Mouse (Mus musculus) kidney, adult 18-20 months (tissue): ENCODE measurements around the gene Erg.

Source experiments
- DNase-seq: peaks from one replicate; pipeline ENCODE4 v3.0.0; 2021

The Erg gene

DNA sequence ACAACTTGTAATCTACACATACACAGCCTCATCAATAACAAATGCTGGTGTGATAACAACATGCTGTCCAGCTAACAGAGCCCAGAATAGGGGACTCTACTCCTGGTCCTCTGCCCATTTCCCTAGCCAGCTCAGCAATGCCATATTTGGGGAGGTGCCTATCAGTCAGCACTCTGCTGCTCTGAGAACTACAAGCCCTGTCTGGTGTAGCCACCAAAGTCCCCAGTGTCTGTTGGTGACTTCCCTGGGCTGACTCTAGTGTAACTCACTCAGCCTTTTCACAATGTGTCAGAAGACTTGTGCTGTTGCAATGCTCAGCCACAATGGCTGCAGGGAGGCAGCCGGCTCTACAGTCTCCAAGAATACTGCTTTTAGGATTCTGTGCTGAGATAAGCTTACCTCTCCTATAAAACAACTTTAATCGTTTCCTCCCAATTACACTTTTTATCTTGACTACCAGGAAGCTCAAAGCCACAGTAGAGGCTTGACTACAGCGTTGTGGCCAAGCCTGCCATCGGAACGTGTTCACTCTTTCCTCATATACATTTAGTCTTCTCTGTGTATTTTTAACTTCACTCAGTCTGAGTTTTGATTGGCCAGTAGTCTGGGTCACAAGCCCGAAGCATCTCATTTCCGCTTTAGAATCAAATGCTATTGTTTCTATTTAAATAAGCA lies 201.0 kb downstream of the Erg start:
- no peak for DNase-seq

DNA sequence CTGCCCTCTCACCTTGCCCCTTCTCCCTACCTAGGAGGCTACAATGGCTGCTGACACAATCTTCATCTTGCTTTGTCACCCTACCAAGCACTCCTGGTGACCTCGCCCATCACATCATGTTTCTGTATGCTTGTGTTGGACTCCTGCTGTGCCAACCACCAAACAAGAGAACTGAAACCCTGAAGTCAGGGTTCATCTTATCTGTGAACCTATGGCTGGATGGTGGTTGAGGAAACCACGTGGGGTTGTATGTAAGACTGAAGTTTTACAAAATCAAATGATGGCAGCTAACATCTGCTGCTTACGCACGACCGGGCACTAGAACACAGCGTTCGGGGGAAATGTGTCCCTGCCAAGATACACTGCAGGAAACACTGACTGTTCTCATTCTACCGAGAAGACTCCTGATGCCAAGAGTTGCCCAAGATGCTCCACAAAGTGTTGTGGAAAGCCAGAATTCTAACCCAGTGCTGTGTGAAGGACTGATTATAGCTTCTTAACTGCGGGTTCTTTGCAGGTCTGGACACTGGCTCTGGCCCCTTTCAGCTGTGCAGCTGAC lies 201.7 kb downstream of the Erg start:
- DNase-seq = no peak

DNA sequence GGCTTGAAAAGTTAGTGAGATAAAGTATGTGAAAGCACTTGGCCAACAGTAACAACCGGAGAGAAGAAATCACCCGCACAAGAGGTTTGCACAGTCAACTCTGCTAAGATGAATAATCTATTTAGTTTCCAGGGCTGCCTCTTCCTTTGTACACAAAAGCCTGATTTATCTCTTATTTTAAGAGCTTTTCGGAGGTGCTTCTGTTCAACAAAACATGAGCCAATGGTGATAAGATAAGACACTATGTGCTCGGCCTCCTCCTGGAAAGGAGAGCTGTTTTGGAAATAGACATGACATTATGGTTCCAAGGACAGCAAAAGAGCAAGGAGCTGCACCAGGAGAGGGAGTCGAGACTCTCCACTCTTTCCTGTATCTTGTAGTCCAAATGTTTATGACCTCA lies 204.1 kb downstream of the Erg start:
- no peak for DNase-seq

DNA sequence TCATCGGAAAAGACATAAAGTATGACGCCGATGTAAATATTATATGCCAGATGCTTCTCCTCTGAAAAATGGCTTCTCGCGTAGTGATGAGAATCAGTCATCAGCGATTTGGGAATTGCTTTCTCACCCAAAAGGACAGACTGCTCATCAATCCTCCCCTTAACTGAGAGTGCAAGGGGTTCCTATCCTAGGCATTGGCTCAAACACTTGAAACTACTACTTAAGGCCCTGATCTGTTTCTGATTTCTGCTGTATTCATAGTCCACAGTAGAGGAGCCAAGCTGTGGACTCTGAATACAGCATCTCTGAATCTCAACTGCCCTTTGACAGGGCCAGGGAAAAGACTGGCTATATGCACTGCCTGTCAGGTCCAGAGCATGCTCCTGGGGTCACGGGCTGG lies 209.6 kb downstream of the Erg start:
- DNase-seq = no peak

DNA sequence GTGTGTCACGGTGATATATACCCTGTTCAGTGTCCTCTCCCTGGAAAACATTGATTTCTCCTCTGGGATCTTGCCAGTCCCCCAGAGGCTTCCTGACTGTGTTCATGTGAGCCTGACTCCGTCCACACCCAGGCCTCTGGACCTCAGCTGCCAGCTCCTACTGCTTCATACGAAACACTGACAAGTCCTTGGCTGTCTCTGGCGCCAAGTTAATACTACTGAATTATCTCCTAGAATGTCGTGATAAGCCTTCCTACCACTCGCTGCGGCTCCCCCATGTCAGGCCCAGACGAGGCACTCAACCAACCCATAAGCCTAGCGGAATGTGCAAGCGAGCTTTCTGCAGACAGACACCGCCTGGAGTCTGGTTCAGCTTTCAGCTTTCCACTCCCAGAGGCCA lies 210.0 kb downstream of the Erg start:
- DNase-seq = no peak

DNA sequence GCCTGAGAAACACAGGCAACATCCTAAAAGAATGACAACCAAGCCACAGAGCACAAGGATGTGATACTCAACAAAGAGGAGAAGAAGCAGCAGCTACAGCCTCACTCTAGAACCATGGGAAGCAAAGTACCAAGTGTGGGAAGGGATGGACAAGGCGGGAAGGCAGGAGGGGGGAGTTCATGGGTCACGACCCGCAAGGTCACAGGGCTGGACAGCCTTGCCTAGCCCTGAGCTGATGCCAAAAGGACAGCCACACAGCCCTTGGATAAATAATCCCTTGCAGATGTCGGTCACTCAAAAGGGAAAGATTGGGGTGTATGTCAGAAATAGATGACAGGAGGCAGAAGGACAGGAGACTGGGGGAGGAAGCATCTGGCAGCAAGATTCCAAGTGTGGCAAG lies 211.7 kb downstream of the Erg start:
- no peak for DNase-seq

DNA sequence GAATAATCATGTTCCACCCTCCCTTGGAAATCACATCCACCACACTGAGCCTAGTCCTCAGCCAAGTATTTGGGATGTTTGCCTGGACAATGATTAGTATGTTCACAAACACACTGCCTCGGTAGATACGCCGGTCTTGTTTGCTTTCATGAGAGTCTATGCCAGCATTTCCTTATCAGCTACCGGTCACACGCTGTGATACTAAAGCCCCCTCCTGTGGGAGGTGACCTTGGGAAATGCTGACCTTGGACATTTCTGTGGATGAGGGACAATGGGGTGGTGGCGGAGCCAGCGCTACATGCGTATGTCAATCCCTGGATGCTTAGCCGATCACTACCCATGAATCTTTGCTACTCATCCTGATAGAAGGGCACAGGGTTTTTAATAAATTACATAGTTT lies 213.4 kb downstream of the Erg start:
- DNase-seq = no peak

DNA sequence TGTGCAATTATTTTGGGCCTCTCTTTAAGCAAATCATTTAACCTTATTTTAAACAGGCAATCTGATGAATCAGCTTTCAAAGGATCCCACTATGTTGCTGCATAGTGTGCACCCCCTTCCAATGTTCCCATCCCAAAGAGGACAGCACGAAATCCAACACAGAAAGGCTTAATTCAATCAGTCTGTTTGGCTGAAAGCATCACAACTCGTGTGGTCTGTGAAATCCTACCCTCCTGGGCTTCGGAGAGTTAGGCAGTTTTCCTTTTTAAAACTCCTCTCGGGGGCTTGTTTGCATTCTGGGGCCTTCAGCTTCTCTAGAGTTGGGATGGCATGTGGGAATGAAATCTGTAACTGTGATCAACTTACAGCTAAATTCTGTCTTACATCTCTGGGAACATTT lies 214.7 kb downstream of the Erg start:
- DNase-seq = no peak

DNA sequence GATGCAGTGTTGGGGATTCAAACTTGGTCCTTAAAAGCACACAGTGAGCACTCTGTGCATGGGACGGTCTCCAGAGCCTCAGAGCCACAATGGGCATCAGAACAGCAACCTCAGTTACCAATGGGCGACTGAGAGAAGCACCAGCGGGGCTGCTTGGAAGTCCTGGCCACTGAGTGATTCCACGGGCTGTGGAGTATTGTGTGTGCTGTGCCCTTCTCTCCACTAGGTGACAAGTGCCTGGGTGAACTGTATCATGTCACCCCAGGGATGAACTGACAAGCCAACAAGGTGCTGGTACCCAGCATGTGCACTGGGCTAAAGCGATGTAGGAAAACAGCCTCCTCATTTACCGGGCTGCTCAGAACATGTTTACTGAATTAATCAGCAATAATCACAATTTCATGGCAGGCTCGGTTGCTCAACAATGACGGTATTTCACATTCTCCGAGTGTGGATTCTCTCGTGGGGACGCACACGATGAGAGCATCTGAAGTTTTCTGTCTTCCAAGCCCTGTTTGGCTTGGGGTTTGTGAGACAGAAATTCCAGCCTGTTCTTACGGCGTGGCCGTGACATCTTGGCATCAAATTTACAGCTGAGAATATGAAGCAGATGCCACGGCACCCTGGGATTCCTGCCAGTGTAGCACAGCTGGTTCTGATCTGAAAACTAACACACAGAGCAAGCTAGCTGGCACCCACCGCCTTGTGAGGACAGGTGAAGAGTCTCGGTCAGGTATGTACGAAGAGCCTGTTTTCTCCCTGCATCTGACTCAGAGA lies 219.2 kb downstream of the Erg start:
- DNase-seq = no peak

DNA sequence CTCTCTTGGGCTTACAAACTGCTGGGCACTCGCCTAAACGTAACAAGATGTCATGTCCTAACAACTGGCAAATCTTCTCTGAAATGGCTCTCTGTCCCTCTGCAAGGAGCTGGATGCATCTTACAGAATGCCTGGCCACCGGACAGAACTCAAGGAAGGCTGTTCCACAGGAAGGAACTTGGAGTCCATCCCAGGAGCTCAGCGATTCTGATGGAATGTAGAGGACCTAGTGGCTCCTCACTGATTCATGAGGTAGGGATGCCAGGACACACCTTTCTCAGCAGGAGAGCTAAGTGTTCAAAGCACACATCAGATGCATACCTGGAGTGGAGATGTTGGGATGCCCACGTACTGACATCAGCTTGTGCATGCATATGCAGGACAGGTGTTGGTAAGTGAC lies 221.2 kb downstream of the Erg start:
- peak; percentile 24 for DNase-seq

DNA sequence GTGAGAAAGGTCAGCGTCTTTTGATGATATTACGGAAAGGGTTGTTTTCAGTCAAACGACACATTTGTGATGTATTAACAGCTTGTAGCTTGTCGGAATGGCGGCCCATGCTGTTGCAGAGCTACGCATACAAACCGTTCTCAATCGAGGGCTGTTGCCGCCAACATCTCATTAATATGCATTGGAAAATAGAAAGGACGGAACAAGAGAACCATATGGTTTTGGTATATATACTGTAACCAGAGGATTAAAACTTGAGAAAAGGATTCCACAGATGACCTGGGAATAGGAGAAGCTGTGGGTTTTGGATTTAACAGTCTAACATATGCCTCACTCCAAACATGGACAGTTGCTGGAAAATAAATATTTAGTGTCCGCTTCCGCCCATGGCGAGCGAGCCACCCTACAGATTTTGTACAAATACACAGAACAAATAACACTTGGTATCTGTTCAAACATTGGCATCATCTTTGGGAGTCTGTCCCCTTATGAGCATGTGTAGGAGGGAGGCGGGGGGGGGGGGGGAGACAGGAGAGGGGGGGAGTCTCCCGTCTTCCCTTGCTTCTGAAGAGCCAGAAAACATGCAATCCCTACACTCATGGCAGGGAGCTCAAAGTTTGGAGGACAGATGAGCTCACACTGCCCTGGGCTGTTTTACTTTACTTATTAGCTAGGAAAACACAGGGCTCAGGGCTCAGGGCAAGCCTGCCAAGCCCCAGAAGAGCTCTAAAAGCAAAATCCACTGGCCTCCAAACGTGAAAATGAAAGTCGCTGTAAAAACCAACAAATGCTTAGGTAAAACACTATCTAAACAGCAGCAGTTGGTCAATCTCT lies 222.5 kb downstream of the Erg start:
- no peak for DNase-seq

DNA sequence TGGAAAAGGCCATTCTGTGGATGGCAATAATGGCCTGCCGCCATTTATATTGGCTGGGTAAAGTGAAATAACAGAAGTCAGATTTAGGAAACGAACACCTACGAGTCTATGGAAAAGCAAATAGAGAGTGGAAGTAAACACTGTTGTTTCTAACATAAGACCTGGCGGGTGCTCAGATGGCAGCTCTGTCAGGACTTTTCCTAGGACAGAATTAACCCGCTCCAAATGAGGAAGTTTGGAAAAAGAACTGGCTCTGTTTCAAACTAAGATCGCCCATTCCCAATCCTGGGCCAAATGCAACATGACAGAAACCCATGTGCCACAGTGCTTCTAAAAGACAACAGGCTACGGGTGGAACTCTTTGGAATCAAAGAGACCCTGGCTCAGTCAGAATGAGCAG lies 224.4 kb downstream of the Erg start:
- DNase-seq = no peak

DNA sequence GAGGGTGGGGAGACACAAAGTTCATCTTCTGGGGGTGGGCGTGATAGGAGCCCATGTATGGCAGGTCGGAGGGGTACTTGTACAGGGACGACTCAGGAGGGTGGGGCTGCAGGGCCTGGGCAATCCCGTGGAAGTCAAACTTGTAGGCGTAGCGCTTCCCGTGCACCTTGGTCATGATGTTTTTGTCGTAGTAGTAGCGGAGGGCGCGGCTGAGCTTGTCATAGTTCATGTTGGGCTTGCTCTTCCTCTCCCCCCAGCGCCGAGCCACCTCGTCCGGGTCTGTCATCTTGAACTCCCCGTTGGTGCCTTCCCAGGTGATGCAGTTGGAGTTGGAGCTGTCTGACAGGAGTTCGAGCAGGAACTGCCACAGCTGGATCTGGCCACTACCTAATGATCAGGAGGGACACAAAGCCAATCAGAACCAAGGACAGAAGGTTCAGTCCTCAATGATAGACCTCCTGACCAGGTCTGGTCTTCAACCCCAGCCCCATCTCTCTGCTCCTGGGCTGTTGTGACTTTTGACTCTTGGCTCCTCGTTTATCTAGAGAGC lies 225.4 kb downstream of the Erg start:
- DNase-seq = no peak

DNA sequence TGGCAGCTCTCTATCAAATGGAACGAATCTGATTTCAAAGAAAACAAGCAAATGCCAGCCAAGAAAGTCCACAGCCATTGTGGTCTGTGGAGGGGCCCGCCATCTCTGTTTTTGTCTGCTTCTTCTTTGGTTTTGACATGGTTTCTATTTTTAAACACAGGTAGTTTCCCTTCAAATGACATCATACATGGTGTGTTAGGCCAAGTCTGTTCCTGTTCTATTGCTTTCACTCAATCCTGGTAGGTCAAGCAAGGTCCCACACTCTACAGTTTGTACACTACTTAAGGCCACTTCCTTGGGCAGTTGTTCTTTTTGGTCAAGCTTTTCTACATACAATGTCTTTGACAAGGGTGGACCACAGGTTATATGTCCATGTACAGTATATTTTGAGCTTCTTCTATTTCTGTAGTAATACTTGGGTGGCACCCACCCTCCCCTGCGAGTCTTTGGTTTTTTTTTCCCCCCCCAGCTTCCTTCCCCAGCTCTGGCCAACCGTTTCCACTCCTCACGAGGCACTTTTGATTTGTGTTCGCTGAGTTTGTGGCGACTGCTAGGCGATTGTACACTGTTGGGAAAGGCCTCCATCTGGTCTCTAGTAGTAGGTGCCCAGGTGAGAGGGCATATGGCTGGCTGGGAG lies 226.1 kb downstream of the Erg start:
- DNase-seq = no peak

DNA sequence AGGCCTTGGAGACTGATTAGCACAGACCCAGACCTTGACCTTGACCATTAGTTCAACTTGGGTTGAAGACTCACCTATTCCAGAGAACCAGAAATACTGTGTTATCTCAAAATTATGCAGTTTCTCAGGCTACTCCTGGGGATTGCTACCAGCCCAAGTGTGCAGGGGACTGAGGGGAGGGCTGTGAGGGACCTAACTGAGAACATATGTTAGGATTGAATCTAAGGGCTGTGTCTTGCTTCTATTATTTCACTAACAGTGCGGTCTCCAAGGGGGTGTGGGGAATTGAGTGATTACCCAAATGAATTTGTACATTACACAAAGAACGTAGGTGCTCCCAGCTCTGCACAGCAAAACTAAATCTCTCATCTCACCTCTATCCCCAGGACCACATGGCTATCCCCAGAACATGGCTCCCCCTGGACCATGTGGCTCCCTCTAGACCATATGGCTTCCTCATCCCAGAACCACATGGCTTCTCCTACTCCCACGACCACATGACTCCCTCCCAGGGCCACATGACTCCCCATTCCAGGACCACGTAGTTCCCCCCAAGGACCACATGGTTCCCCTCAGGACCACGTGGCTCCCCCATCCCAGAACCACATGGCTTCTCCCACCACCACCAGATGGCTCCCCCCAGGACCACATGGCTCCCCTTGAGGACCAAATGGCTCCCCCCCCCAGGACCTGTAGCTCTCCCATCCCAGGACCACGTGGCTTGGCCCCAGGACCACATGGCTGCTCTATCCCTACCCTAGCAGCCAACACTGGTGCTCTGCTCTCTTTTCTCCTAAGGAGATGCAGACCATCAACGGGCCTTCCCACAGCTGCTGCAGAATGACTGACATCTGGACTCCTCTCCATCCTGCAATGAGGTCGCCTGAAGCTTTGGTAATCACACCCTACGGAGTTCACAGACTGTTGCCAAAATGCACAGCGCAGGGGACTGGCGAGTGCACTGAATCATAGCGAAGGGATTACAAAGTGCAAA lies 229.1 kb downstream of the Erg start:
- no peak for DNase-seq

DNA sequence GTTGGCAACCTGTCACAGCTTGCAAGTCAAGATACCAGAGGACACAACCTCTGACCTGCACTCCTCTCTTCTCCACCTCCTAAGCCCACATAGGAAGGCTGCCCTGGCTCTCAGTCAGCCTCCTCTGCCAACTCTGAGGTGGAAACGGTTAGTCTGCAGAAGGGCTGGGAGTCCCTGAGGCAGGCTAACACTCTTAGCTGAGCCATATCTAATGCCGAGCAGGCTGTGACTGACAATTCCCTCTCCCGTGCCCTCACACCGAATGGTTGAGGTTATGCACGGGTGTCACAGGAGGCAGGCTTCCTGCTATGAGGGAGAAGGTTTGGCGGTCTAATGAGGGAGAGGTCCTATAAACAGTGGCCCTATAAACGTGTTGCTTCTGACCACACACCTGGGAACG lies 232.6 kb downstream of the Erg start:
- no peak for DNase-seq

DNA sequence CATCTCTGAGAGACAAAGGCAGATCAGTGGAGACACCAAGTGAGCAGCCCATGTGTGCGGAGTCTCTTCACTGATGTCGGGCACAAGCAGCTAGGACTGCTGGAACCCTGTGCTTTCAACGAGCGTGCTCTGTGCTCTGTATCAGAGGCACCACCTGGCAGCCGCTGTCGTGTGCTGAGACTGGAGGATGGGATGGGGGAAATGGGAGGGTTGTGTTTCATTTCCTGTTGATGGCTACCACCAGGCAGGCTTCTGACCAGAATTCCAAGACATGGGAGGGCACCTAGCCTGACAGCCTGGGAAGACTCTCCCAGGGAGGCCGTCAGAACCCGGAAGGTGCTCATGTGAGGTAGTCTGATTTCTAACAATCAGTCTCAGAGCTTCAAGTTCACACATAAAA lies 234.1 kb downstream of the Erg start:
- DNase-seq = no peak

DNA sequence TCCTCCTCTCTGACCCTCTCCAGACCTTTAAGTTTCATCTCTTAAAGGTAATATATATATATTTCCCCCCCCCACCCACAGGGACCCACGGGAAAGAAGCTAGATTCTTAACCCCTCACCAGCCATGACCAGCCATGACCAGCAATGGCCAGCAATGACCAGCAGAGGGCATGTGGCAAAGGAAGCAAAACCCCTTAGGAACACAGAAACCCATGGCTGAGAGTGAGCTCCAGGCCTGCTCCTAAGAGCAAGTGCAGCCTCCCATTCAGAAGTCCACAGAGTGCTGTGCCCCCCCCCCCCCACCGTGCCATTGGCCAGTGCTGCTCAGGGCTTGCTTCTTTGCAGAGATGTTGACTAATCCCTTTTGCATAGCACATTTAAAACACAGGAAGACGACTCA lies 235.9 kb downstream of the Erg start:
- peak; percentile 53 for DNase-seq

DNA sequence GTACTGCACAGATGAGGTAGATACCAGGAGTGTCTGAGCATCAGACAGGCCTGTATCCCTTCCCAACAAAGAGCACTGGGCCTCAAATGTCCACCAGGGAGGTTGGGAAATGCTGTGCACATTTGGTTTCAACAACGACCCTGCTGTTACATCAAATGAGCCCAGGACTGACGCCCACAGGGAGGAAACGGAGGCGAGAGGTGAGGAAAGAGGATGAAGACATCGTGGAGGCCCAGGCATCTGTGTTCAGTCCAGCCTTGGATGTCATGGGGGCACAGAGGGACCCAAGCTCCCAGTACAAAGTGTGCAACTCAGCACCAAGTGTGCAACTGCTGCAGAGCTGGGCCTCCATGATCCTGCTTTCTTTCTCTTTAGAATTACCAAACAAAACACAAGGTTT lies 236.6 kb downstream of the Erg start:
- no peak for DNase-seq

DNA sequence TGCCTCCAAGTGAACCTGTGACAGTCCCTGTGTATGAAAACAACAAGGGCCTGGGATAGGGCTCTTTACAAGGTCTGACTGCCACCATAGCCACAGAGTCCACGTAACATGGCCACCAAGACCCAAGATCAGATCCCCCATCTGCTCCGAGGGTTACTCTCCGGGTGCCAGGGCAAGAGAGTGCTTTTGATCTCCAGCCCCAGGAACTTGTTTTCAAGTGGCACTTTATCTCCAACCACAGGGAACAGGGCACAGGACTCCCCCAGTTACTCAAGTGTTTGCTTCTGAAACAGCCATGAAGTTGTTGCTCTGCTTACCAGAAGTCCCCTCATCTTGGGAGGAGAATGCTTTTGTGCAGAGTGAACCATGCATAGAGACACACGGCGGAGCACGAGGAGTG lies 237.0 kb downstream of the Erg start:
- no peak for DNase-seq

DNA sequence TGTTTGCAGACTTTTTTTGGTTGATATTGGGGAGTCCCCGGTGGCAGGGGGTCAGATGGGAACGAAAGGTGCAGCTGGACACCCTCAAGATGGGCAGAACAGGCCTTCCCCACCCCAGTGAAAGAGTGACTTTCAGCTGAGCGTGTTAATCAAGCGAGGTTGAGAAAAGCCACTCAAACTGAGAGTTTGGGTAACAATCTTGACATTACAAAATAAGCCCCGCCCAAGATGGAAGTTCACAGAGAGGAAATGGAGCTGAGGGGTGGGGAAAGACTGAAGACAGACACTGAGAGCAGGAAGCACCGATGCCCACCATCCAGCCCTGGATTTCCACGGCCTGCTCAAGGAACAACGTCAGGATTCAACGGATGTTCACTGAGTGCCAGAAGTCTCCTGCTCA lies 237.8 kb downstream of the Erg start:
- no peak for DNase-seq

DNA sequence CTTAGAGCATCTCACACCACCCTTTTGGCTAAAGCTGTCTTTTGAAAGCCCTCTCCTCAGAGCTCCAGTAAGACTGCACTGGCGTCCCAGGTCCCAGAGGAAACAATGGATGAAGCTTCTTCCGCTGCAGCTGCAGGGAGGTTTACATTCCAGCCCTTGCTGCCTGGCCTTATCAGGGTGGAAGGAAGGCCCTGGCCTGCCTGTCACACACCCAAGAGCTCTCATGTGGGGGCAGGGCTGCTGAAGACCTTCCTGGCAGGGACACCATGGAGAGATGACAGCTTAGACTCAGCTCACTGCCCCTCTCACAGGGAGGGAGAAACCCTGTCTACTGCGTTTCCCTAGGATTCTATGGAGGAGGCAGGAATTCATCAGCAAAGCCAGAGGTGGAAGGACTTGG lies 239.2 kb downstream of the Erg start:
- DNase-seq = peak; percentile 41
